Mouse (Mus musculus) bone marrow, adult 2 months (tissue): ENCODE results near the gene Daglb.
A peak's percentile ranks its signal among the peaks of the same experiment; 100 is the strongest.

Experiments used
- CTCF ChIP-seq: fragments of 200-500 bp; IDR thresholded peaks from 2 replicates; pipeline ENCODE4 v1.5.1; 2011; ENCODE audit warnings: low read length, control low read depth; ENCODE audit not compliant: control insufficient read depth, insufficient read depth
- POLR2A ChIP-seq: fragments of 200-500 bp; IDR thresholded peaks from 2 replicates; pipeline ENCODE4 v1.6.1; 2011; ENCODE audit warnings: low read depth, mild to moderate bottlenecking, control low read depth, low read length, borderline replicate concordance; ENCODE audit not compliant: control insufficient read depth

GRCm38 (mm10) chr5:143548401-143548846 lies 84.0 kb downstream of the Daglb start:
- peak; percentile 77 for TF ChIP-seq CTCF
- TF ChIP-seq POLR2A = peak; percentile 74; the same call in 1 of the 2 replicates
